Mouse (Mus musculus) neural tube, embryonic 12.5 days (tissue): Measurements from ENCODE around the gene Stk4. TPM values are rescaled to one million over a fixed set of nuclear protein-coding genes. Genes with fewer than 3 reads are reported as not detected.
A peak's percentile ranks its signal among the peaks of the same experiment; 100 is the strongest.

Experiments used
- ATAC-seq: fragments of 200-750 bp; cut with Nextera tagmentation; 2 replicates; pipeline ENCODE4 v1.8.0; 2017; ENCODE audit warnings: low read depth, mild to moderate bottlenecking, moderate TSS enrichment, moderate library complexity; ENCODE audit not compliant: low FRiP score
- H3K27ac ChIP-seq: fragments of 300-500 bp; sonication (generic); 2 replicates; pipeline ENCODE4 v1.5.1; 2016
- H3K27me3 ChIP-seq: fragments of 300-500 bp; sonication (generic); replicated peaks from 2 replicates; pipeline ENCODE4 v1.6.1; 2016; ENCODE audit warnings: mild to moderate bottlenecking
- H3K36me3 ChIP-seq: fragments of 300-500 bp; sonication (generic); 2 replicates; pipeline ENCODE4 v1.6.1; 2016; ENCODE audit warnings: mild to moderate bottlenecking
- H3K4me1 ChIP-seq: fragments of 300-500 bp; sonication (generic); 2 replicates; pipeline ENCODE4 v1.6.1; 2016
- H3K4me2 ChIP-seq: fragments of 300-500 bp; sonication (generic); replicated peaks from 2 replicates; pipeline ENCODE4 v1.6.1; 2016; ENCODE audit warnings: mild to moderate bottlenecking
- H3K4me3 ChIP-seq: fragments of 300-500 bp; sonication (generic); 2 replicates; pipeline ENCODE4 v1.5.1; 2016
- H3K9ac ChIP-seq: fragments of 300-500 bp; sonication (generic); 2 replicates; pipeline ENCODE4 v1.6.1; 2016; ENCODE audit warnings: mild to moderate bottlenecking
- H3K9me3 ChIP-seq: fragments of 300-500 bp; sonication (generic); 2 replicates; pipeline ENCODE4 v1.6.1; 2016; ENCODE audit warnings: mild to moderate bottlenecking
- WGBS: fragments of 180-500 bp; shearing (Covaris S2); methylation state at CpG from one replicate; pipeline ENCODE4 v1.1.7; 2016; 5-methylcytosine and 5-hydroxymethylcytosine counted together
- polyA plus RNA-seq: library from polyadenylated mRNA; unstranded; fragments of >200 nt; fragmentation: Nextera tagmentation; extraction: Ambion mirVana; gene quantifications from 2 replicates; pipeline ENCODE4 v1.2.1, GENCODE M21; 2016

The Stk4 gene
- polyA plus RNA-seq, 1 experiment from 2014 or later: 28.8 TPM

- Histone ChIP-seq H3K27ac (no peak overlapping the region), H3K9me3 (no peaks in the 10 kb centered on the region), H3K4me1 (no peaks in the 10 kb centered on the region; the same call in none of the 2 replicates), H3K36me3 (0 out of 2 replicates have a peak, but pooled peaks cover 2% of the 10 kb centered on the region), H3K4me2 (no peak overlapping the region), H3K4me3 (no peak overlapping the region), H3K9ac (0 out of 2 replicates have a peak overlapping the region, but pooled peaks have one; percentile 0), H3K27me3 (no peaks in the 10 kb centered on the region)
- WGBS: 38% methylated on average over 2 of the region's 2 CpGs
- ATAC-seq: no peak
These were observed 66.3 kb downstream of the Stk4 start for GRCm38 (mm10) chr2:164136393-164136792.

- no peaks in the 10 kb centered on the region for H3K9me3 ChIP-seq
- H3K9ac ChIP-seq: no peak overlapping the region
- H3K4me3 ChIP-seq: no peak overlapping the region
- ATAC-seq: no peak
- H3K4me2 ChIP-seq: no peak overlapping the region
- WGBS: 66% methylated on average over 6 of the region's 6 CpGs
- no peaks in the 10 kb centered on the region for H3K27me3 ChIP-seq
- H3K4me1 ChIP-seq: no peaks in the 10 kb centered on the region; the same call in none of the 2 replicates
- H3K36me3 ChIP-seq: 0 out of 2 replicates have a peak, but pooled peaks cover 2% of the 10 kb centered on the region
- H3K27ac ChIP-seq: no peak overlapping the region
These were observed 67.6 kb downstream of the Stk4 start for GRCm38 (mm10) chr2:164137754-164138153.

- Histone ChIP-seq H3K4me3 (no peak overlapping the region), H3K27me3 (no peaks in the 10 kb centered on the region), H3K36me3 (no peaks in the 10 kb centered on the region), H3K9me3 (no peaks in the 10 kb centered on the region), H3K27ac (no peak overlapping the region), H3K4me2 (no peak overlapping the region), H3K4me1 (no peaks in the 10 kb centered on the region; the same call in none of the 2 replicates), H3K9ac (no peak overlapping the region)
- 61% methylated on average over 10 of the region's 10 CpGs for WGBS
- ATAC-seq: no peak
These were observed 71.9 kb downstream of the Stk4 start for GRCm38 (mm10) chr2:164142021-164142420.

- H3K36me3 ChIP-seq: no peaks in the 10 kb centered on the region
- H3K4me3 ChIP-seq: no peak overlapping the region
- no peak overlapping the region for H3K4me2 ChIP-seq
- no peaks in the 10 kb centered on the region for H3K9me3 ChIP-seq
- WGBS: 54% methylated on average over 6 of the region's 6 CpGs
- no peak for ATAC-seq
- no peaks in the 10 kb centered on the region for H3K27me3 ChIP-seq
- H3K9ac ChIP-seq: no peak overlapping the region
- H3K27ac ChIP-seq: no peak overlapping the region
- H3K4me1 ChIP-seq: no peaks in the 10 kb centered on the region; the same call in 1 of the 2 replicates
These were observed 73.9 kb downstream of the Stk4 start for GRCm38 (mm10) chr2:164144025-164144424.

GRCm38 (mm10) chr2:164144541-164144940, 74.4 kb downstream of the Stk4 start:
- Histone ChIP-seq H3K4me3 (no peak overlapping the region), H3K27ac (no peak overlapping the region), H3K9ac (no peak overlapping the region), H3K4me2 (no peak overlapping the region), H3K9me3 (no peaks in the 10 kb centered on the region), H3K4me1 (peaks cover 1% of the 10 kb centered on the region), H3K27me3 (no peaks in the 10 kb centered on the region), H3K36me3 (no peaks in the 10 kb centered on the region)
- no peak for ATAC-seq
- WGBS: 87% methylated on average over 10 of the region's 10 CpGs

GRCm38 (mm10) chr2:164146556-164146955, 76.4 kb downstream of the Stk4 start:
- 96% methylated on average over 12 of the region's 12 CpGs for WGBS
- peaks cover 3% of the 10 kb centered on the region for H3K36me3 ChIP-seq
- H3K9me3 ChIP-seq: no peaks in the 10 kb centered on the region
- H3K27ac ChIP-seq: no peak overlapping the region
- no peaks in the 10 kb centered on the region for H3K27me3 ChIP-seq
- H3K4me1 ChIP-seq: peaks cover 15% of the 10 kb centered on the region
- no peak overlapping the region for H3K4me3 ChIP-seq
- H3K4me2 ChIP-seq: no peak overlapping the region
- ATAC-seq: no peak
- no peak overlapping the region for H3K9ac ChIP-seq

- H3K36me3 ChIP-seq: peaks cover 30% of the 10 kb centered on the region
- WGBS: 41% methylated on average over 14 of the region's 14 CpGs
- H3K9ac ChIP-seq: no peak overlapping the region
- ATAC-seq: no peak
- H3K27ac ChIP-seq: no peak overlapping the region
- no peak overlapping the region for H3K4me2 ChIP-seq
- H3K4me1 ChIP-seq: peaks cover 15% of the 10 kb centered on the region
- H3K9me3 ChIP-seq: no peaks in the 10 kb centered on the region
- H3K4me3 ChIP-seq: no peak overlapping the region
- no peaks in the 10 kb centered on the region for H3K27me3 ChIP-seq
These were observed 80.1 kb downstream of the Stk4 start for GRCm38 (mm10) chr2:164150086-164150760.

GRCm38 (mm10) chr2:164152341-164152740, 82.2 kb downstream of the Stk4 start:
- no peak overlapping the region for H3K9ac ChIP-seq
- peaks cover 15% of the 10 kb centered on the region for H3K4me1 ChIP-seq
- H3K4me3 ChIP-seq: no peak overlapping the region
- no peak for ATAC-seq
- no peaks in the 10 kb centered on the region for H3K27me3 ChIP-seq
- H3K27ac ChIP-seq: no peak overlapping the region
- H3K9me3 ChIP-seq: no peaks in the 10 kb centered on the region
- H3K4me2 ChIP-seq: no peak overlapping the region
- peaks cover 45% of the 10 kb centered on the region for H3K36me3 ChIP-seq
- WGBS: 94% methylated on average over 11 of the region's 11 CpGs

- H3K9ac ChIP-seq: no peak overlapping the region
- WGBS: 90% methylated on average over 10 of the region's 10 CpGs
- no peak for ATAC-seq
- H3K4me3 ChIP-seq: no peak overlapping the region
- H3K27me3 ChIP-seq: no peaks in the 10 kb centered on the region
- H3K9me3 ChIP-seq: no peaks in the 10 kb centered on the region
- no peak overlapping the region for H3K27ac ChIP-seq
- H3K36me3 ChIP-seq: peaks cover 48% of the 10 kb centered on the region
- no peak overlapping the region for H3K4me2 ChIP-seq
- peaks cover 15% of the 10 kb centered on the region for H3K4me1 ChIP-seq
These were observed 83.9 kb downstream of the Stk4 start for GRCm38 (mm10) chr2:164154007-164154406.

- ATAC-seq: no peak
- H3K4me1 ChIP-seq: no peaks in the 10 kb centered on the region
- 92% methylated on average over 7 of the region's 7 CpGs for WGBS
- H3K27me3 ChIP-seq: no peaks in the 10 kb centered on the region
- H3K36me3 ChIP-seq: peaks cover 48% of the 10 kb centered on the region
- no peak overlapping the region for H3K9ac ChIP-seq
- H3K9me3 ChIP-seq: no peaks in the 10 kb centered on the region
- no peak overlapping the region for H3K27ac ChIP-seq
- H3K4me2 ChIP-seq: no peak overlapping the region
- H3K4me3 ChIP-seq: no peak overlapping the region
These were observed 86.0 kb downstream of the Stk4 start for GRCm38 (mm10) chr2:164156158-164156557.

GRCm38 (mm10) chr2:164158838-164159237, 88.7 kb downstream of the Stk4 start:
- no peak for ATAC-seq
- H3K4me1 ChIP-seq: no peaks in the 10 kb centered on the region
- WGBS: 89% methylated on average over 2 of the region's 2 CpGs
- H3K27me3 ChIP-seq: no peaks in the 10 kb centered on the region
- H3K9me3 ChIP-seq: no peaks in the 10 kb centered on the region
- H3K9ac ChIP-seq: no peak overlapping the region
- H3K4me2 ChIP-seq: no peak overlapping the region
- peaks cover 22% of the 10 kb centered on the region; the same call in 1 of the 2 replicates for H3K36me3 ChIP-seq
- no peak overlapping the region for H3K4me3 ChIP-seq
- H3K27ac ChIP-seq: no peak overlapping the region

- no peak for ATAC-seq
- WGBS: 91% methylated on average over 11 of the region's 11 CpGs
- H3K27me3 ChIP-seq: peaks cover 5% of the 10 kb centered on the region
These were observed 91.5 kb downstream of the Stk4 start for GRCm38 (mm10) chr2:164161515-164162055.

GRCm38 (mm10) chr2:164164941-164165340, 94.8 kb downstream of the Stk4 start:
- no peak overlapping the region for H3K4me2 ChIP-seq
- no peak overlapping the region for H3K4me3 ChIP-seq
- no peaks in the 10 kb centered on the region for H3K9me3 ChIP-seq
- peaks cover 39% of the 10 kb centered on the region for H3K27me3 ChIP-seq
- no peak overlapping the region for H3K9ac ChIP-seq
- H3K4me1 ChIP-seq: peaks cover 12% of the 10 kb centered on the region
- 94% methylated on average over 5 of the region's 5 CpGs for WGBS
- ATAC-seq: no peak
- no peaks in the 10 kb centered on the region for H3K36me3 ChIP-seq
- H3K27ac ChIP-seq: no peak overlapping the region

More at GRCm38 (mm10) chr2:164161515-164162055, 91.5 kb downstream of the Stk4 start:
- Histone ChIP-seq H3K27ac (no peak overlapping the region), H3K4me3 (no peak overlapping the region), H3K4me2 (no peak overlapping the region), H3K9ac (no peak overlapping the region), H3K9me3 (no peaks in the 10 kb centered on the region), H3K36me3 (0 out of 2 replicates have a peak, but pooled peaks cover 7% of the 10 kb centered on the region), H3K4me1 (no peaks in the 10 kb centered on the region)
